Mouse (Mus musculus) CH12.LX (cell line): ENCODE measurements at regions not wholly inside any gene's neighbourhood (a gene's known extent, or its start where the extent isn't known, plus 50 kb on each side); places are given as distances from the start of the nearest gene placed in this dataset.

ENCODE experiments used
- DNase-seq: peaks from one replicate; pipeline ENCODE4 v3.0.0-alpha.2; 2013; ENCODE audit errors: extremely low read depth
- H3K27ac ChIP-seq: 2 replicates; pipeline ENCODE4 v1.5.1; 2012; ENCODE audit warnings: low read depth, mild to moderate bottlenecking, control low read depth, moderate library complexity; ENCODE audit not compliant: insufficient read depth
- H3K27me3 ChIP-seq: replicated peaks from 2 replicates; pipeline ENCODE3; 2012; ENCODE audit warnings: inconsistent platforms
- H3K36me3 ChIP-seq, 2 experiments: replicated peaks in 1 of 2; 2 replicates each; pipeline versions ENCODE3 to v1.6.1; 2012; ENCODE audit warnings: inconsistent platforms in 1 of 2, low read length in 1 of 2, mild to moderate bottlenecking in 1 of 2, mixed read lengths in 1 of 2, moderate library complexity in 1 of 2; ENCODE audit not compliant: control insufficient read depth in 1 of 2, insufficient read depth in 1 of 2
- H3K4me1 ChIP-seq, 2 experiments: 2 replicates each; pipeline ENCODE4 v1.6.1; 2012; ENCODE audit warnings: inconsistent platforms in 1 of 2, moderate library complexity in 1 of 2; ENCODE audit not compliant: insufficient read depth in 2 of 2, control insufficient read depth in 1 of 2
- H3K4me2 ChIP-seq: 2 replicates; pipeline ENCODE4 v1.6.1; 2012; ENCODE audit warnings: low read depth, mild to moderate bottlenecking, control low read depth; ENCODE audit not compliant: poor library complexity, insufficient read depth, severe bottlenecking
- H3K4me3 ChIP-seq, 3 experiments: fragments of 150-350 bp in 1 of 3; sonication (generic) in 1 of 3; replicated peaks in 1 of 3; 2 replicates each; pipeline versions ENCODE3 to v1.5.1; 2011 to 2012; ENCODE audit warnings: low read depth in 2 of 3, low read length in 2 of 3, mild to moderate bottlenecking in 2 of 3, moderate library complexity in 2 of 3, control low read depth in 1 of 3, improper control_type of control experiment in 1 of 3, inconsistent platforms in 1 of 3, mixed read lengths in 1 of 3; ENCODE audit not compliant: poor library complexity in 1 of 3
- H3K79me2 ChIP-seq: replicated peaks from 2 replicates; pipeline ENCODE4 v1.6.1; 2012; ENCODE audit warnings: mild to moderate bottlenecking, moderate library complexity; ENCODE audit not compliant: control insufficient read depth, poor library complexity, insufficient read depth, severe bottlenecking; ENCODE audit errors: extremely low read depth
- H3K9ac ChIP-seq: 2 replicates; pipeline ENCODE4 v1.6.1; 2012; ENCODE audit warnings: low read depth, mild to moderate bottlenecking, control low read depth, moderate library complexity; ENCODE audit not compliant: insufficient read depth
- H3K9me3 ChIP-seq: replicated peaks from 2 replicates; pipeline ENCODE3; 2012; ENCODE audit warnings: low read length, inconsistent platforms, mixed read lengths
- CTCF ChIP-seq, 2 experiments: IDR thresholded peaks in 1 of 2; conservative IDR thresholded peaks in 1 of 2; 2 replicates each; pipeline ENCODE4 v1.5.1; 2011 to 2012; ENCODE audit warnings: low read depth in 2 of 2, low read length in 2 of 2, improper control_type of control experiment in 1 of 2, inconsistent platforms in 1 of 2, mild to moderate bottlenecking in 1 of 2, moderate library complexity in 1 of 2
- EP300 ChIP-seq: IDR thresholded peaks from 2 replicates; pipeline ENCODE4 v1.6.1; 2011; ENCODE audit warnings: low read length, improper control_type of control experiment
- IRF4 ChIP-seq: IDR thresholded peaks from 2 replicates; pipeline ENCODE4 v1.6.1; 2014; ENCODE audit warnings: low read depth, mild to moderate bottlenecking, inconsistent platforms, low read length, improper control_type of control experiment
- MAFK ChIP-seq: IDR thresholded peaks from 2 replicates; pipeline ENCODE4 v1.6.1; 2011; ENCODE audit warnings: low read length, improper control_type of control experiment; ENCODE audit not compliant: insufficient replicate concordance
- MXI1 ChIP-seq: IDR thresholded peaks from 2 replicates; pipeline ENCODE4 v1.6.1; 2011; ENCODE audit warnings: mild to moderate bottlenecking, low read depth, low read length, improper control_type of control experiment
- RAD21 ChIP-seq: IDR thresholded peaks from 2 replicates; pipeline ENCODE4 v1.6.1; 2011; ENCODE audit warnings: low read depth, mild to moderate bottlenecking, low read length, improper control_type of control experiment, moderate library complexity
- SMC3 ChIP-seq: IDR thresholded peaks from 2 replicates; pipeline ENCODE4 v1.6.1; 2011; ENCODE audit warnings: low read depth, low read length, improper control_type of control experiment
- TCF12 ChIP-seq: IDR thresholded peaks from 2 replicates; pipeline ENCODE4 v1.6.1; 2014; ENCODE audit warnings: low read depth, mild to moderate bottlenecking, inconsistent platforms, low read length, improper control_type of control experiment
- dilution Hi-C: fragments of 300-500 bp; cut with MboI; formaldehyde crosslinking; loops from 2 replicates; pipeline ENCODE4 v1.14.3; 2020; ENCODE audit warnings: low sequenced_read_pairs; ENCODE audit not compliant: extremely low pct_unique_long_range_greater_than_20kb, extremely low pct_ligation_motif_present
- in situ Hi-C: fragments of 300-500 bp; cut with MboI; formaldehyde crosslinking; loops from 3 replicates; pipeline ENCODE4 v1.14.3; 2019; ENCODE audit warnings: low sequenced_read_pairs, low pct_ligation_motif_present, low pct_unique_long_range_greater_than_20kb, mixed read lengths

DNA sequence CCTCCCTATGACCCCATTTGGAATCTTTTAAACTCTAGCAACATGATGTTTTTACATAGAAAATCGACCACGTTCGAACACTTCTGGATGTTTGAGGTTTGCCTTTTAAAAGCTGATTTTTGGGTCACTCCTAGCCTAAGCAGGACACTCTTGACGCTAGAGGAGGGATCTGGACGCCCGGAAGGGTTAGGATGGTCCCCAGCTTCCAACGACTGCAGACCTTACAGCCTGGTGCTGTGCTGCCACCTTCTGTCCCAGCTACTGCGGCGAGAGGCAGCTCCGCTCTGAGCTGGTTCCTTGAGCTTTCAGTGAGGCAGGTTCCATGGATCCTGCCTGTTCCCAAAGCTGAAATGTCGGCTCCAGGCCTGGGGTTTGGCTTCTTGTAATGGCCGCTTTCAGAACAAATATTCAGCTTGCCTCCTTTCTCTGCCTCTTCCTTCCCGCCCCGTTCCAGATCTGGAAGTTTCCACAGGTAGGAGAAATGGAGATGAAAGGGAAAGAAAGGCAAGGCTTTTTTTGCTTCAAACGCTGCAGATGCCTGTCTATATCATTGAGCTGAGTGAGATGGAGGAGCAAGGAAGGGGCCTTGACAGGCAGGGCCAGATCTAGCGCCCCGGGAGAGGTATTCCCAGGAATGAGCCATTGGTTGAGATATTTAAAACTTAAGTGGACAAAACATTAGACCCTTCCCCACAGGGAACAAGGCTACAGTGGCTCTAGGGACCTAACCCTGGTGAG, 152.7 kb upstream of the Habp2 start:
- no peak for TF ChIP-seq MAFK
- TF ChIP-seq CTCF (conservative IDR thresholded peaks at IDR 0.05 in 1 of 2, IDR thresholded peaks at IDR 0.05 in 1 of 2; ENCODE audit: low read depth in 2 of 2, low read length in 2 of 2) = peak in 1 of 2 experiments; percentile 46; a peak in 2 of 4 replicates
- TF ChIP-seq MXI1 = no peak
- peak; percentile 54 for TF ChIP-seq RAD21
- peak; percentile 17; the same call in 1 of the 2 replicates for TF ChIP-seq SMC3
- TF ChIP-seq, all 38 proteins: peak for 3
- in situ Hi-C loops = no loop called here
- DNase-seq = peak; percentile 2

GRCm38 (mm10) chr19:56135306-56135928, 151.5 kb upstream of the Habp2 start:
- Histone ChIP-seq H3K27ac (no peak overlapping the region), H3K9me3 (peaks cover 2% of the 10 kb centered on the region), H3K4me3 (no peak overlapping the region), H3K9ac (no peak overlapping the region), H3K79me2 (no peaks in the 10 kb centered on the region), H3K36me3 (no peaks in the 10 kb centered on the region), H3K4me2 (no peak overlapping the region), H3K27me3 (peaks cover 87% of the 10 kb centered on the region), H3K4me1 (no peaks in the 10 kb centered on the region)
- dilution Hi-C loops (no loop called here), in situ Hi-C loops (no loop called here)
- TF ChIP-seq TCF12 (no peak), CTCF (conservative IDR thresholded peaks at IDR 0.05 in 1 of 2, IDR thresholded peaks at IDR 0.05 in 1 of 2; ENCODE audit: low read depth in 2 of 2, low read length in 2 of 2) (no peak), IRF4 (no peak)
- DNase-seq = no peak

More for the DNA sequence above, 152.7 kb upstream of the Habp2 start:
- Histone ChIP-seq H3K4me2 (no peak overlapping the region), H3K9ac (no peak overlapping the region), H3K4me3 (no peak overlapping the region), H3K79me2 (no peaks in the 10 kb centered on the region), H3K27ac (no peak overlapping the region), H3K27me3 (peaks cover 96% of the 10 kb centered on the region), H3K36me3 (no peaks in the 10 kb centered on the region), H3K9me3 (peaks cover 2% of the 10 kb centered on the region), H3K4me1 (no peaks in the 10 kb centered on the region)
- dilution Hi-C loops = no loop called here

DNA sequence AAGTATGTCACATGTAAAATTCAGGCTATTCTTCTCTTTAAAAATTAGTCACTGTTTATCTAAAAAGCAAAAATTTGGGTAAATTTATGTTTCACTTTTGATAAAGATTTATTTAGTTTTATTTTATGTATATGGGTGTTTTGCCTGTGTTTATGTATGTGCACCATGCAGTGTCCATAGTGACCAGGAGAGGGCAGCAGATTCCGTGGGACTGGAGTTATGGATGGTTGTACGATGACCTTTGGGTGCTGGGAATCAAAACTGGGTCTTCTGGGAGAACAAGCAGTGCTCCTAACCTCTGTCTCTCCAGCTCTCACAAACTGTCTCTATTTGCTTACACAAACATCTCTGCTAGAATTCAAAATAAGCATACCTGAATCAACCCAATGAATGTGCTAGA, 146.4 kb upstream of the Habp2 start:
- in situ Hi-C loops (no loop called here), dilution Hi-C loops (no loop called here)
- H3K4me3 ChIP-seq = no peak overlapping the region
- no peaks in the 10 kb centered on the region for H3K79me2 ChIP-seq
- no peak overlapping the region for H3K27ac ChIP-seq
- H3K9me3 ChIP-seq = peaks cover 18% of the 10 kb centered on the region
- no peak overlapping the region for H3K4me2 ChIP-seq
- peaks cover 65% of the 10 kb centered on the region for H3K27me3 ChIP-seq
- peak in 1 of 2 experiments; percentile 10; a peak in 1 of 4 replicates for TF ChIP-seq CTCF (conservative IDR thresholded peaks at IDR 0.05 in 1 of 2, IDR thresholded peaks at IDR 0.05 in 1 of 2; ENCODE audit: low read depth in 2 of 2, low read length in 2 of 2)
- TF ChIP-seq EP300 = no peak
- no peaks in the 10 kb centered on the region for H3K36me3 ChIP-seq
- no peak for DNase-seq
- no peaks in the 10 kb centered on the region for H3K4me1 ChIP-seq
- H3K9ac ChIP-seq = no peak overlapping the region
